Mouse (Mus musculus) stomach, embryonic 14.5 days (tissue): Measurements from ENCODE around the gene Ivl. TPM values are rescaled to one million over a fixed set of nuclear protein-coding genes. Genes with fewer than 3 reads are reported as not detected.

Experiments used
- ATAC-seq: fragments of 200-750 bp; cut with Nextera tagmentation; 2 replicates; pipeline ENCODE4 v1.8.0; 2017; ENCODE audit warnings: low read depth, moderate TSS enrichment; ENCODE audit not compliant: insufficient number of reproducible peaks, insufficient read depth, low FRiP score
- H3K27ac ChIP-seq: fragments of 300-500 bp; sonication (generic); 2 replicates; pipeline ENCODE4 v1.5.1; 2014; ENCODE audit warnings: mild to moderate bottlenecking, low read length, moderate library complexity, mixed read lengths
- H3K27me3 ChIP-seq: fragments of 300-500 bp; sonication (generic); 2 replicates; pipeline ENCODE4 v1.6.1; 2014; ENCODE audit warnings: low read length, control low read depth, mixed read lengths; ENCODE audit not compliant: control insufficient read depth, insufficient read depth
- H3K36me3 ChIP-seq: fragments of 300-500 bp; sonication (generic); 2 replicates; pipeline ENCODE4 v1.6.1; 2014; ENCODE audit warnings: mild to moderate bottlenecking, control low read depth, low read length, moderate library complexity, mixed read lengths; ENCODE audit not compliant: control insufficient read depth, insufficient read depth
- H3K4me1 ChIP-seq: fragments of 300-500 bp; sonication (generic); 2 replicates; pipeline ENCODE4 v1.6.1; 2014; ENCODE audit warnings: low read length, control low read depth, mixed read lengths; ENCODE audit not compliant: control insufficient read depth, insufficient read depth
- H3K4me2 ChIP-seq: fragments of 300-500 bp; sonication (generic); replicated peaks from 2 replicates; pipeline ENCODE4 v1.6.1; 2014; ENCODE audit warnings: low read depth, low read length, control low read depth
- H3K4me3 ChIP-seq: fragments of 300-500 bp; sonication (generic); 2 replicates; pipeline ENCODE4 v1.5.1; 2014; ENCODE audit warnings: low read depth, low read length, control low read depth
- H3K9ac ChIP-seq: fragments of 300-500 bp; sonication (generic); replicated peaks from 2 replicates; pipeline ENCODE4 v1.6.1; 2014; ENCODE audit warnings: low read depth, mild to moderate bottlenecking, control low read depth, low read length, moderate library complexity, mixed read lengths
- H3K9me3 ChIP-seq: fragments of 300-500 bp; sonication (generic); 2 replicates; pipeline ENCODE4 v1.6.1; 2016; ENCODE audit warnings: low read depth, low read length, control low read depth; ENCODE audit not compliant: control insufficient read depth
- WGBS: fragments of 180-500 bp; shearing (Covaris S2); extraction: QIAGEN DNeasy Blood & Tissue Kit; methylation state at CpG from one replicate; pipeline ENCODE4 v1.1.7; 2014; 5-methylcytosine and 5-hydroxymethylcytosine counted together
- polyA plus RNA-seq: library from polyadenylated mRNA; unstranded; fragments of >200 nt; fragmentation: Nextera tagmentation; extraction: Ambion mirVana; gene quantifications from 2 replicates; pipeline ENCODE4 v1.2.1, GENCODE M21; 2014

Ivl gene
- polyA plus RNA-seq, 1 experiment from 2014 or later = 0.25 TPM

DNA sequence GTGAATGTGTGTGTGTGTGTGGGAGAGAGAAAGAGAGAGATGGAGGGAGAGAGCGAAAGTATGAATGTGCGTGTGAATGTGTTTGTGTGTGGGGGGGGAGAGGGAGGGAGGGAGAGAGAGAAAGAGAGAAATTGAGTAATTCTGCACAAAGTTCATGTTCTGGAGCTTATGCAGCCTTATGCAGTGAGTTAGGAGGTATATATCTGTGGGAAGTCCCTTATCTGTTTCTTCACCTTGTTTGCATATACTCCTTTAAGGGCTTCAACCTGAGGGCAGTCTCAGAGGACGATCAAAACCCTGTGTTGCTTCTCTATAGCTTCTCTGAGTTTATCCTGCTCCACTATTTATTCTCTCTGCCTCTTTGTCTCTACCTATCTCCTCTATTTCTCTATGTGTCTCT lies 13.7 kb upstream of the Ivl start:
- 71% methylated on average over 3 of the region's 3 CpGs for WGBS
- no peak for ATAC-seq
- Histone ChIP-seq H3K36me3 (no peaks in the 10 kb centered on the region), H3K4me3 (no peak overlapping the region), H3K4me2 (no peak overlapping the region), H3K27ac (no peak overlapping the region), H3K27me3 (no peaks in the 10 kb centered on the region), H3K9me3 (no peaks in the 10 kb centered on the region), H3K4me1 (no peaks in the 10 kb centered on the region), H3K9ac (no peak overlapping the region)

- H3K27ac ChIP-seq = no peak overlapping the region
- no peaks in the 10 kb centered on the region for H3K9me3 ChIP-seq
- H3K4me3 ChIP-seq = no peak overlapping the region
- no peak overlapping the region for H3K9ac ChIP-seq
- 50% methylated on average over 1 of the region's 1 CpGs for WGBS
- no peak overlapping the region for H3K4me2 ChIP-seq
- H3K4me1 ChIP-seq = no peaks in the 10 kb centered on the region
- ATAC-seq = no peak
- no peaks in the 10 kb centered on the region for H3K27me3 ChIP-seq
- no peaks in the 10 kb centered on the region for H3K36me3 ChIP-seq
These were observed 11.5 kb upstream of the Ivl start for GRCm38 (mm10) chr3:92585055-92585454.

- no peak for ATAC-seq
- 38% methylated on average over 3 of the region's 3 CpGs for WGBS
- no peaks in the 10 kb centered on the region for H3K36me3 ChIP-seq
These were observed 9.8 kb upstream of the Ivl start for GRCm38 (mm10) chr3:92583164-92583826.

GRCm38 (mm10) chr3:92579508-92579907 lies 6.0 kb upstream of the Ivl start:
- Histone ChIP-seq H3K4me3 (no peak overlapping the region), H3K36me3 (no peaks in the 10 kb centered on the region), H3K9ac (no peak overlapping the region), H3K27me3 (no peaks in the 10 kb centered on the region), H3K4me2 (no peak overlapping the region), H3K9me3 (no peaks in the 10 kb centered on the region), H3K4me1 (no peaks in the 10 kb centered on the region), H3K27ac (no peak overlapping the region; the same call in 1 of the 2 replicates)
- WGBS = 68% methylated on average over 1 of the region's 1 CpGs
- 0 out of 2 replicates have a peak, but pooled peaks have one; percentile 49 for ATAC-seq

More at GRCm38 (mm10) chr3:92583164-92583826, 9.8 kb upstream of the Ivl start:
- Histone ChIP-seq H3K27ac (no peak overlapping the region), H3K27me3 (no peaks in the 10 kb centered on the region), H3K9ac (no peak overlapping the region), H3K4me3 (no peak overlapping the region), H3K9me3 (no peaks in the 10 kb centered on the region), H3K4me1 (no peaks in the 10 kb centered on the region), H3K4me2 (no peak overlapping the region)

DNA sequence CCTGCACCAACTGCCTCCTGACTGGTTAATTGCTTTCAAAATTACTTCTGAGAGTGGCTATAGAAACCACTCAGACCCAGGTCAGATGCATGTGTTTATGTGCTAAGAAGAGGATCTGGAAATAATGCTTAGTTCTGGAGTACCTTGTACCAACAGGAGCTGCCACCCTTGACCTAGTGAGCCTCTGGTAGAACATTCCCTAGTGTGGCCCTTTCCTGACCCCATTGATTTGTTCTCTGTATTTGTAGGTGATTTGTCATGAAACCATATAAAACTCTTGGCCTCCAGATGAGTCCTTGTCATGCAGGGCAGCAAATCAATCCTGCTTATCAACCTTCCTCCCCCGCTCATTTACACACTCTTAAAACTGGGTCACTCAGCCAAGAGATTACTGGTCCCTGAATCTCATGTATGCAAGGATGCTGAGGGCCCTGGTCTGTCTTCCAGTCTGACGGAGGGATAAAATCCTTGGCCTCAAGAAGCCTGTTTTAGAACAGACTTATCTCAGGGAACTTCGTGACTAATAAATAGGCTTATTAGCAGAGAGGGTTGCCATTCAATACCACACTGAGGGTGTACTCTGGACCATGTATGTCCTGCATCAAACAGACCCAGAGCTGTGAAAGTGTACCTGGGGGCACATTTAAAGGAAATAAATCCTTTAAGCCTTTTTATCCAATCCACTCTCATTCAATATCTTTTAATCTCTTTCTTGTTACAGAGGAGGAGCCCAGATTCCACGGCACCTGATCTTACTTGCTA lies 5.3 kb upstream of the Ivl start:
- H3K27ac ChIP-seq = no peak overlapping the region; the same call in 1 of the 2 replicates
- no peak overlapping the region for H3K4me3 ChIP-seq
- H3K4me1 ChIP-seq = no peaks in the 10 kb centered on the region
- no peak for ATAC-seq
- H3K9me3 ChIP-seq = no peaks in the 10 kb centered on the region
- H3K27me3 ChIP-seq = no peaks in the 10 kb centered on the region
- 46% methylated on average over 4 of the region's 4 CpGs for WGBS
- no peaks in the 10 kb centered on the region for H3K36me3 ChIP-seq
- H3K4me2 ChIP-seq = no peak overlapping the region
- H3K9ac ChIP-seq = no peak overlapping the region

DNA sequence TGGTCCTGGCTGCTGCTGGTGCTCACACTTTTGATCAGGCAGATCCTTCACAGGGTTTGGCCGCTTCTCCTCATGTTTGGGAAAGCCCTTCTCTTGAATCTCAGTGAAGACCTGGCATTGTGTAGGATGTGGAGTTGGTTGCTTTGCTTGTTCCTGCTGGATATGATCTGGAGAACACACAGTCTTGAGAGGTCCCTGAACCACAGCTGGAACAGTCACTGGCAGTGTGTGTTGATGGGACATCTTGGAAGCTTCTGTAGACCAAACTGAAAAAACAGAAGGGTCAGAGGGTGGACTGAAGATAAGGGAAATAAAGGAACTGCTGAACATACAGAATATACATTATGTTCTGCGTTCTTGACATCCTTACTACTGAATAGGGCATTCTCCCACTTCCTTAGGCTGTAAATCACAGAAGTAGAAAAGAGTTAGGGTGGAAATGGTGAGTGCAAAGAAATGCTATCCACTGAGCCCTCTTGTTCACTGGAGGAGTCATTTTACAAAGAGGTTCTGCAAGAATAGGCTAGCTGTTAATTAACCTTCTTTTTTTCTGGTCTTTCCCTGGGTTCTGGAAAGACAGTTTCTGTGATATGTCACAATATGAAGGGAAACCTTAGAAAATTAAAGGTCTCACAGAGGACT lies 900 bp downstream of the Ivl start:
- 66% methylated on average over 2 of the region's 2 CpGs for WGBS
- H3K36me3 ChIP-seq = no peaks in the 10 kb centered on the region
- no peak overlapping the region for H3K4me2 ChIP-seq
- no peak overlapping the region for H3K27ac ChIP-seq
- no peak overlapping the region for H3K4me3 ChIP-seq
- no peak overlapping the region for H3K9ac ChIP-seq
- ATAC-seq = no peak
- no peaks in the 10 kb centered on the region for H3K27me3 ChIP-seq
- H3K9me3 ChIP-seq = no peaks in the 10 kb centered on the region
- no peaks in the 10 kb centered on the region for H3K4me1 ChIP-seq

DNA sequence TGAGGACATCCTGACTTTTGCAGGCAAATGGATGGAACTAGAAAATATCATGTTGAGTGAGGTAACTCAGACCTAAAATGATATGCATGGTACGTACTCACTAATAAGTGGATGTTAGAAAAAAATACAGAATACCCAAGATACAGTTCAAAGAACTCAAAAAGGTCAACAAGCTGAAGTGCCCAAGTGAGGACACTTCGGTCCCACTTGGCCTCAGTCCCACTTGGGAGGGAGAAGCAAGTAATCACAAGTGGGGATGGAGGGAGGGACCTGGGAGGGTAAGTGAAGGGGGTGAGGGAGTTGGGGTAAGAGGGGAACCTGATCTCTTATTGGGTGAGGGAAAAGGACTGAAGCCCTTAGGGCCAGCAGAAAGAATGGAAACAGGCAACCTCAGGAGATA lies 4.8 kb downstream of the Ivl start:
- Histone ChIP-seq H3K4me1 (no peaks in the 10 kb centered on the region), H3K27me3 (no peaks in the 10 kb centered on the region), H3K9ac (no peak overlapping the region), H3K27ac (no peak overlapping the region), H3K36me3 (no peaks in the 10 kb centered on the region), H3K9me3 (no peaks in the 10 kb centered on the region), H3K4me3 (no peak overlapping the region), H3K4me2 (no peak overlapping the region)
- WGBS = 85% methylated on average over 2 of the region's 2 CpGs
- no peak for ATAC-seq

DNA sequence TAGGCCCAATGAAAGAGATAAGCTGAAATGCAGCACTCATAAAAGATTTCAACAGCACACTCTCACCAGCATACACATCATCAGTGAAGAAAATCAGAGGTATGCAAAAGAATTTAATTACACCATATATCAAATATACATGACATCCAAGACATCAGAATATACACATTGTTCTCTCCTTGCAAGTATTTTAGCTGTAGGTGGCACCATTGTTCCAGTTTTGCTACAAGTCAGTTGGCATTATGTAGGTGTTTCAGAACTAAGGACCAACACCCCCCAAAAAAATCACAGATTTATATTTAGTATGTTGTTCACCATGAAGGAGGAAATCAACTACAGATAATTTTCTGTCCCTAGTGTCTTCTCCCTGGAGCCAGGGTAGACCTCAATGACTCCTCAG lies 8.1 kb downstream of the Ivl start:
- Histone ChIP-seq H3K4me3 (no peak overlapping the region), H3K4me2 (no peak overlapping the region), H3K9ac (no peak overlapping the region), H3K36me3 (no peaks in the 10 kb centered on the region), H3K4me1 (no peaks in the 10 kb centered on the region), H3K27ac (no peak overlapping the region), H3K27me3 (no peaks in the 10 kb centered on the region), H3K9me3 (no peaks in the 10 kb centered on the region)
- no peak for ATAC-seq
